Mouse (Mus musculus) megakaryocyte, embryonic 14.5 days (primary cell): ENCODE results near the gene Rnf43. TPM values are rescaled to one million over a fixed set of nuclear protein-coding genes. Genes with fewer than 3 reads are reported as not detected.

Experiments
- H3K27me3 ChIP-seq: replicated peaks from 2 replicates; pipeline ENCODE3; 2012; ENCODE audit warnings: inconsistent platforms
- H3K36me3 ChIP-seq: replicated peaks from 2 replicates; pipeline ENCODE3; 2012; ENCODE audit warnings: low read length, inconsistent platforms, mixed read lengths
- H3K4me1 ChIP-seq: 2 replicates; pipeline ENCODE4 v1.6.1; 2012; ENCODE audit warnings: inconsistent platforms
- H3K4me3 ChIP-seq: replicated peaks from 2 replicates; pipeline ENCODE3; 2012; ENCODE audit warnings: moderate library complexity, mild to moderate bottlenecking, inconsistent platforms
- H3K9me3 ChIP-seq: 2 replicates; pipeline ENCODE4 v1.6.1; 2012; ENCODE audit warnings: inconsistent platforms
- FLI1 ChIP-seq: IDR thresholded peaks from 2 replicates; pipeline ENCODE4 v1.6.1; 2012; ENCODE audit warnings: low read length, inconsistent platforms, mixed read lengths
- GATA1 ChIP-seq: IDR thresholded peaks from 3 replicates; pipeline ENCODE4 v1.6.1; 2012; ENCODE audit warnings: mixed read lengths, low read length, inconsistent platforms, borderline replicate concordance
- polyA plus RNA-seq: library from polyadenylated mRNA; stranded (reverse); fragments of >175 nt; gene quantifications from 2 replicates; pipeline ENCODE4 v1.2.3, GENCODE M21; 2012; ENCODE audit warnings: low replicate concordance; ENCODE audit not compliant: insufficient read depth

Rnf43 gene
- polyA plus RNA-seq, 1 experiment, result 1.0 TPM

- peaks cover 36% of the 10 kb centered on the region for H3K27me3 ChIP-seq
Observed at GRCm38 (mm10) chr11:87761806-87762701, 99.5 kb downstream of the Rnf43 start.

GRCm38 (mm10) chr11:87762702-87763385, 100.3 kb downstream of the Rnf43 start:
- Histone ChIP-seq H3K9me3 (no peaks in the 10 kb centered on the region), H3K36me3 (peaks cover 75% of the 10 kb centered on the region), H3K27me3 (peaks cover 36% of the 10 kb centered on the region), H3K4me1 (peaks cover 71% of the 10 kb centered on the region), H3K4me3 (peak overlapping the region; percentile 3)
- TF ChIP-seq GATA1 (no peak), FLI1 (no peak)

More at GRCm38 (mm10) chr11:87761806-87762701, 99.5 kb downstream of the Rnf43 start:
- H3K4me3 ChIP-seq, result peak overlapping the region; percentile 51
- H3K4me1 ChIP-seq, result peaks cover 71% of the 10 kb centered on the region
- no peak; the same call in 1 of the 2 replicates for TF ChIP-seq FLI1
- no peak for TF ChIP-seq GATA1
- no peaks in the 10 kb centered on the region for H3K9me3 ChIP-seq
- peaks cover 74% of the 10 kb centered on the region for H3K36me3 ChIP-seq

DNA sequence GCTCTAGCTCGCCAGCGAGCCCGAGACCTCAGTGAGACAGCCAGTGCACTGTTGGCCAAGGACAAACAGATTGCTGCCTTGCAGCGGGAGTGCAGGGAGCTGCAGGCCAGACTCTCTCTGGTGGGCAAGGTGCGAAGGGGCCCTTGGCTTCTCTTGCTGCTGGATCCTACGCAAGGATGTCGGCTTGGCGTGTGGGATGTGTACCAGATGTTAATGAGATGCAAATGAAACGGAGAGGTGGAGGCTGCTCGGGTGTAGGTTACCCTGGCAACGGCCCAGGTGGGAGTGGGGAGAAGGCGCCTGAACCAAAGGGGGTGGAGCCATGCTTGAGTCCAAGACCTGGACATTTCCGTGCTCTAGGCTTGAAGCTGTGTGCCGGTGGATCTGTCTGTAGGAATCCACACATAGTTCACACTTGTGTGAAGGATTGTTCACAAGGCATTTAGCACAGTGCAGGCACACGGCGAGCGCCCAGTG, 101.0 kb downstream of the Rnf43 start:
- H3K4me3 ChIP-seq, result peak overlapping the region; percentile 76
- H3K27me3 ChIP-seq, result peaks cover 36% of the 10 kb centered on the region
- peaks cover 76% of the 10 kb centered on the region for H3K36me3 ChIP-seq
- H3K4me1 ChIP-seq, result peaks cover 64% of the 10 kb centered on the region
- TF ChIP-seq FLI1 (no peak), GATA1 (no peak)
- H3K9me3 ChIP-seq, result no peaks in the 10 kb centered on the region

- Histone ChIP-seq H3K27me3 (peaks cover 36% of the 10 kb centered on the region), H3K4me1 (peaks cover 58% of the 10 kb centered on the region), H3K4me3 (peak overlapping the region; percentile 76), H3K9me3 (no peaks in the 10 kb centered on the region), H3K36me3 (peaks cover 80% of the 10 kb centered on the region)
- TF ChIP-seq GATA1 (no peak), FLI1 (no peak)
Observed at GRCm38 (mm10) chr11:87763988-87764876, 101.7 kb downstream of the Rnf43 start.

DNA sequence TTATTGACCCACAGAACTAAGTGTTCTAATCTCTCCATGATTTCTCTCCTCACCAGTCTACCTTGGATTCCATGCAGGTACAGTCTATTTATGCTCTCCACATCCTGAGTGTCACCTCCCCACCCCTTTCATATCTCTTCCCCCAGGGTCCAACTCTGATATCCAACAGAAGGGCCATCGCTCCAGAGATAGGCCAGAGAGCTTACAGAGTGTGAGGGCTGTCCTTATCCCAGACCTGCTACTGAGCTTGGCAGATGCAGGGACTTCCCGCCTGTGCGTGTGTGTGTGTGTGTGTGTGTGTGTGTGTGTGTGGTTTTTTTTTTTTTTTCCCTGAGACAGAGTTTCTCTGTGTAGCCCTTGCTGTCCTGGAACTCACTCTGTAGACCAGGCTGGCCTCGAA, 106.2 kb downstream of the Rnf43 start:
- peaks cover 99% of the 10 kb centered on the region for H3K36me3 ChIP-seq
- no peak for TF ChIP-seq GATA1
- no peak for TF ChIP-seq FLI1

DNA sequence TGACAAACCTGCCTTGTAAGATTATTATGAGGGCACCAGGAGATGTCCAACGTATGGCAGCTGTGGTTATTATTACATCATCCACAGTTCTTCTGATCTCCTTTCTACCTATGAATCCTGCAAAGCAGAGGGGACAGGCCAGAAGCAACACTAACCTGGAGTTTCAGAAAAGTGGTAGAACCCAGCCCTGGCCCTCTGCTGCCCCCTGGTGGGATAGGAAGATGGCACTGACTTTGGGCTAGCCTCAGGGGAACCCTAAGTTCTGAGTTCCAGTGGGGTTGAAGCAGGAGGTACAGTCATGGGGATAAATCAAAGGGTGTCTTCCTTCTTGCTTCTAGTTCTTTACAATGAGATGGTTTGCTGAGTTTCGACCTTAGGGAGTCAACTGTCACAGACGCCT, 108.5 kb downstream of the Rnf43 start:
- TF ChIP-seq GATA1 (no peak), FLI1 (no peak)
- H3K36me3 ChIP-seq, result peaks cover 99% of the 10 kb centered on the region
- H3K27me3 ChIP-seq, result no peaks in the 10 kb centered on the region
- H3K9me3 ChIP-seq, result no peaks in the 10 kb centered on the region
- H3K4me3 ChIP-seq, result no peak overlapping the region
- no peaks in the 10 kb centered on the region; the same call in 1 of the 2 replicates for H3K4me1 ChIP-seq

More for the DNA sequence above, 106.2 kb downstream of the Rnf43 start:
- peaks cover 12% of the 10 kb centered on the region for H3K4me1 ChIP-seq
- no peaks in the 10 kb centered on the region for H3K9me3 ChIP-seq
- H3K4me3 ChIP-seq, result no peak overlapping the region
- H3K27me3 ChIP-seq, result peaks cover 13% of the 10 kb centered on the region

DNA sequence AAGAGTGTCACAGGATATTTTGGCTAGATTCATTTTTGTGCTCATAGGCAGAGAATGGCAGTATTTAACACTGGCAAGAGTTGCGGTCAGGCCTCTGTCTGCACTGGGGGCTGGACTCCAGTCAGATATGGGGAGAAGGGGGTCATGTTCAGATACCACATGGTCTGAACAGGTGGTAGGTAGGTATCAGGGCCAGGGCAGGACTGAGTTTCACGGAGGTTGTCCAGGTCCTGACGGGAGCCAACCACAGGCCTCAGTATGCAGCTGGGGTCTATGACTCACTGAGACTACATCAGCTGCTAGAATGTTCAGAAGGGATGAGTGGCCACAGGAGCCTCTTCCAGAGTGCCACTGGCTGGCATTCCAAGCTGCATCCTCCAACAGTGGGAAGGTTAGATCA, 109.8 kb downstream of the Rnf43 start:
- H3K36me3 ChIP-seq, result peaks cover 99% of the 10 kb centered on the region
- no peaks in the 10 kb centered on the region for H3K9me3 ChIP-seq
- no peaks in the 10 kb centered on the region for H3K27me3 ChIP-seq
- TF ChIP-seq FLI1 (no peak), GATA1 (no peak)
- no peaks in the 10 kb centered on the region for H3K4me1 ChIP-seq
- no peak overlapping the region for H3K4me3 ChIP-seq

DNA sequence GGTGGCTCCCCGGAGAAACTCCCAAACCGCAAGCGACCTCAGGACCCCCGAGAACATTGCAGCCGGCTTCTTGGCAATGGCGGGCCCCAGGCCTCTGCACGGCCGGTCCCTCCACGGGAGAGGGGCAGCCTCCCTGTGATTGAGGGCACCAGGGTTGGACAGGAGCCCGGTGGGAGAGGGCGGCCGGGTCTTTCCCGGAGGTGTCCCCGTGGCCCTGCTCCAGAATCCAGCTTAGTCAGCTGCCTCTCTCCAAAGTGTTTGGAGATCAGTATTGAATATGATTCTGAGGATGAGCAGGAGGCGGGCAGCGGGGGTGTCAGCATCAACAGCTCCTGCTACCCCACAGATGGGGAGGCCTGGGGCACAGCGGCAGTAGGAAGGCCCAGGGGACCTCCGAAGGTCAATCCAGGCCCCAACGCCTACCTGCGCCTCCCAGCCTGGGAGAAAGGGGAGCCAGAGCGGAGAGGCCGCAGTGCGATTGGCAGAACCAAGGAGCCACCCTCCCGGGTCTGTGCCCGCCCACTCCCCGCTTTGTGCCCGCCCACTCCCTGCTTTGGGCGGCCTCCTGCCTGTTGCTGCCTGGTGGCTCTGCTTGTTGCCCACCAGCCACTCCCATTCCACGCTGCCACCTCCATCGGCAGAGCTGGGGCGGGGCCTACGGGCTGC, 115.7 kb downstream of the Rnf43 start:
- Histone ChIP-seq H3K27me3 (peaks cover 2% of the 10 kb centered on the region), H3K36me3 (peaks cover 100% of the 10 kb centered on the region), H3K4me1 (peaks cover 9% of the 10 kb centered on the region; the same call in 1 of the 2 replicates), H3K9me3 (no peaks in the 10 kb centered on the region), H3K4me3 (no peak overlapping the region)
- TF ChIP-seq FLI1, result no peak
- no peak for TF ChIP-seq GATA1

DNA sequence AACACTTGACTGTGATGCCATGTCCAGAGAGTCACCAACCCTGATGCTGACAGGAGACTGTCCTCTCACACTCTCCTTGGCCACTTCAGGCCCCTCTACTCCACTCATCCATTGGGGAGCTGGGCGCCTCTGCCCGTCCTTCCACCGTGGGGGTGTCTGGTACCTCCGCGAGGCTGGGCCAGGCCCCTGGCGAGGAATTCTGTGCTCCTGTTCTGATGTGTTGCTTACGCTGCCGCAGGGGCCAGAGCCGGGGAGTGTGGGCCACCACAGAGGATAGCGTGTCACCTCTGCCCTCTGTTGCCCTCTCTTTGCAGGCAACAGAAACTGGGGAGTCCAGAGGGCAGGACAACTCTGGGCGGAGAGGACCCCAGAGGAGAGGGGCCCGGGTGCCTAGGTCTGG, 116.4 kb downstream of the Rnf43 start:
- peaks cover 100% of the 10 kb centered on the region for H3K36me3 ChIP-seq

More for the DNA sequence above, 116.4 kb downstream of the Rnf43 start:
- no peak for TF ChIP-seq FLI1
- no peak for TF ChIP-seq GATA1
- Histone ChIP-seq H3K27me3 (peaks cover 2% of the 10 kb centered on the region), H3K4me3 (no peak overlapping the region), H3K4me1 (peaks cover 13% of the 10 kb centered on the region; the same call in 1 of the 2 replicates), H3K9me3 (no peaks in the 10 kb centered on the region)
